Mouse (Mus musculus): Measurements from ENCODE around the gene Mtm1. TPM values are rescaled to one million over a fixed set of nuclear protein-coding genes. Genes with fewer than 3 reads are reported as not detected.

Mtm1 gene
- polyA plus RNA-seq (2012; rRNA removed), result 3.4 and 4.1 TPM in 2 replicates

DNA sequence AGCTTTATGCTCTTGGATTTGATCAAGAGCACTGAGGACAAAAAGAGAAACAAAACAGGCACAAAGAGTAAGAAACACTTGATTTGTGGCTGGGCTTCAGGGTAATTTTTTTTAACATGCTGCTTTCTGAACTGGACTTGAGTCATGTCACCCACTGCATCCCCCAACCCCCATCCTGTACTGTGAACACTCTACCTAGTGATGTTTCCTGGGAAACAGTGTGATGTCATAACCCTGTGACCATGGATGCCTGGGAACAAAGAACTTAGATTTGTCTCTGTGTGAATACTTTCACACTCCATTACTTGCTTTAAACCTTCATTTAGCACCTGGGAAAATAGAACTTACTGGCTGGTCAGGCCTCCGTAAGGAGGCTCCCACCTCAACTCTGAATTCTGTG is at the start of gene Mtm1:
TSS of gene Mtm1 (plus strand) at position 301 of the 400 bp plus-strand sequence.

DNA sequence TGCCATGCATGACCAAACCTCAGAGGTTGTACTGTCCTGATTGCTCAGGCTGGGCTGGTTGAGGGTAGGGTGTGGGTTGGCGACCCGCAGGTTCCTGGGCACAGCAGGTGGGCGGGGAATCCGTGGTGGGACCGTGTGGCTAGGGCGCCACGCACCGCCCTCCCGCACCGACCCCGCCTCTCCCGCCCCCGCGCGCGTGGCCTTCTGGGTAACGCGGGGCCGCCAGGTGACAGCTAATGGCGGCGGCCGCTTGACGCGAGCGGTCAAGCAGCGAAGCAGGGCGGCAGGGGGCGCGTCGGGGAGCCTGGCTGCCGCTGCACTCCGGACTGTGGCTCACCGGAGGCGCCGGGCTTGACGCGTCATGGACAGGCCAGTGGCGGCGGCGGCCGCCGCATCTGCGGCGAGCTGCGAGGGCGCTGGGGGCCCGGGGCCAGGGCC is 154.0 kb downstream of the Mtm1 start, which contains the start of gene Mtmr1:
TSS of gene Mtmr1 (plus strand) at position 207 of the 438 bp plus-strand sequence.

Other genes starting within 250 kb of the Mtm1 start
- 6.1 and 6.4 TPM in 2 replicates for gene Mamld1, start 160.5 kb upstream of the Mtm1 start, polyA plus RNA-seq (2012; rRNA removed)
- gene Mtmr1, start 154.0 kb downstream of the Mtm1 start, polyA plus RNA-seq (2012; rRNA removed), result 21.1 and 22.4 TPM in 2 replicates